Mouse (Mus musculus) limb, embryonic 14.5 days (tissue): ENCODE measurements around the gene Itpr2. TPM values are rescaled to one million over a fixed set of nuclear protein-coding genes. Genes with fewer than 3 reads are reported as not detected.

Experiments used
- ATAC-seq: fragments of 200-750 bp; cut with Nextera tagmentation; 2 replicates; pipeline ENCODE4 v1.8.0; 2017; ENCODE audit warnings: low read depth, moderate number of reproducible peaks, moderate TSS enrichment; ENCODE audit not compliant: low FRiP score
- DNase-seq: peaks from one replicate; pipeline ENCODE4 v3.0.0-alpha.2; 2015; ENCODE audit warnings: low spot score
- H3K27ac ChIP-seq: fragments of 300-500 bp; sonication (generic); replicated peaks from 2 replicates; pipeline ENCODE4 v1.5.1; 2014; ENCODE audit warnings: low read depth, mild to moderate bottlenecking, low read length, moderate library complexity, mixed read lengths
- H3K27me3 ChIP-seq: fragments of 300-500 bp; sonication (generic); 2 replicates; pipeline ENCODE4 v1.6.1; 2014; ENCODE audit warnings: low read length, mixed read lengths; ENCODE audit not compliant: control insufficient read depth, insufficient read depth
- H3K36me3 ChIP-seq: fragments of 300-500 bp; sonication (generic); 2 replicates; pipeline ENCODE4 v1.6.1; 2014; ENCODE audit warnings: mild to moderate bottlenecking, low read length, moderate library complexity, mixed read lengths; ENCODE audit not compliant: control insufficient read depth, insufficient read depth
- H3K4me1 ChIP-seq: fragments of 300-500 bp; sonication (generic); 2 replicates; pipeline ENCODE4 v1.6.1; 2014; ENCODE audit warnings: antibody characterized with exemption, low read length, mixed read lengths; ENCODE audit not compliant: control insufficient read depth, insufficient read depth
- H3K4me2 ChIP-seq: fragments of 300-500 bp; sonication (generic); replicated peaks from 2 replicates; pipeline ENCODE4 v1.6.1; 2014; ENCODE audit warnings: low read depth, mild to moderate bottlenecking, low read length, moderate library complexity; ENCODE audit not compliant: severe bottlenecking
- H3K4me3 ChIP-seq: fragments of 300-500 bp; sonication (generic); replicated peaks from 2 replicates; pipeline ENCODE4 v1.5.1; 2014; ENCODE audit warnings: low read length
- H3K9ac ChIP-seq: fragments of 300-500 bp; sonication (generic); 2 replicates; pipeline ENCODE4 v1.6.1; 2014; ENCODE audit warnings: mild to moderate bottlenecking, low read depth, low read length, moderate library complexity; ENCODE audit not compliant: severe bottlenecking
- H3K9me3 ChIP-seq: fragments of 300-500 bp; sonication (generic); 2 replicates; pipeline ENCODE4 v1.6.1; 2016; ENCODE audit warnings: low read length; ENCODE audit not compliant: control insufficient read depth
- POLR2A ChIP-seq: fragments of 200-500 bp; IDR thresholded peaks from 2 replicates; pipeline ENCODE4 v1.8.0; 2012; ENCODE audit warnings: inconsistent platforms, mild to moderate bottlenecking, moderate library complexity, borderline replicate concordance; ENCODE audit not compliant: insufficient read depth, insufficient read length; ENCODE audit errors: extremely low read depth
- WGBS: fragments of 180-500 bp; shearing (Covaris S2); extraction: QIAGEN DNeasy Blood & Tissue Kit; methylation state at CpG from one replicate; pipeline ENCODE4 v1.1.7; 2014; 5-methylcytosine and 5-hydroxymethylcytosine counted together
- polyA plus RNA-seq, 2 experiments: library from polyadenylated mRNA; depleted of rRNA in 1 of 2; stranded (reverse) in 1 of 2; unstranded in 1 of 2; fragments of >200 nt; fragmentation: Nextera tagmentation in 1 of 2; extraction: Ambion mirVana in 1 of 2; gene quantifications; 2 replicates each; pipeline versions ENCODE4 v1.2.1 to v1.2.3; 2012 to 2014

Gene Itpr2
- polyA plus RNA-seq, 2 experiments = 4.7 to 11.3 TPM

- H3K36me3 ChIP-seq = no peaks in the 10 kb centered on the region
- no peak overlapping the region for H3K27ac ChIP-seq
- no peak overlapping the region for H3K9ac ChIP-seq
- ATAC-seq (no peak), DNase-seq (no peak)
- 69% methylated on average over 3 of the region's 3 CpGs for WGBS
- H3K4me1 ChIP-seq = no peaks in the 10 kb centered on the region
- no peak overlapping the region for H3K4me2 ChIP-seq
- H3K4me3 ChIP-seq = no peak overlapping the region
- H3K27me3 ChIP-seq = no peaks in the 10 kb centered on the region
- TF ChIP-seq POLR2A = no peak
- H3K9me3 ChIP-seq = no peaks in the 10 kb centered on the region
Observed at GRCm38 (mm10) chr6:146124479-146124878, 377.5 kb downstream of the Itpr2 start.

GRCm38 (mm10) chr6:146123656-146124055 lies 378.4 kb downstream of the Itpr2 start:
- Histone ChIP-seq H3K9me3 (no peaks in the 10 kb centered on the region), H3K27me3 (no peaks in the 10 kb centered on the region), H3K36me3 (no peaks in the 10 kb centered on the region), H3K4me3 (no peak overlapping the region), H3K27ac (no peak overlapping the region), H3K4me1 (no peaks in the 10 kb centered on the region), H3K9ac (no peak overlapping the region), H3K4me2 (no peak overlapping the region)
- TF ChIP-seq POLR2A = no peak
- DNase-seq (no peak), ATAC-seq (no peak)
- 89% methylated on average over 4 of the region's 4 CpGs for WGBS

- DNase-seq = no peak
- TF ChIP-seq POLR2A = no peak
- 60% methylated on average over 6 of the region's 6 CpGs for WGBS
Observed at GRCm38 (mm10) chr6:146120172-146120571, 381.9 kb downstream of the Itpr2 start.

GRCm38 (mm10) chr6:146114731-146115302 lies 387.2 kb downstream of the Itpr2 start:
- Histone ChIP-seq H3K9me3 (no peaks in the 10 kb centered on the region), H3K4me3 (no peak overlapping the region), H3K4me1 (peaks cover 15% of the 10 kb centered on the region), H3K4me2 (no peak overlapping the region), H3K9ac (no peak overlapping the region), H3K36me3 (no peaks in the 10 kb centered on the region), H3K27ac (no peak overlapping the region), H3K27me3 (no peaks in the 10 kb centered on the region)
- no peak; the same call in 1 of the 2 replicates for ATAC-seq
- 39% methylated on average over 12 of the region's 12 CpGs for WGBS
- no peak for DNase-seq
- TF ChIP-seq POLR2A = no peak

More at GRCm38 (mm10) chr6:146120172-146120571, 381.9 kb downstream of the Itpr2 start:
- Histone ChIP-seq H3K9ac (no peak overlapping the region), H3K4me2 (no peak overlapping the region), H3K4me3 (no peak overlapping the region), H3K27me3 (no peaks in the 10 kb centered on the region), H3K36me3 (no peaks in the 10 kb centered on the region), H3K9me3 (no peaks in the 10 kb centered on the region), H3K27ac (no peak overlapping the region), H3K4me1 (no peaks in the 10 kb centered on the region)
- ATAC-seq = no peak

- no peak for DNase-seq
- Histone ChIP-seq H3K36me3 (no peaks in the 10 kb centered on the region), H3K27ac (no peak overlapping the region), H3K4me2 (no peak overlapping the region), H3K9ac (no peak overlapping the region), H3K9me3 (no peaks in the 10 kb centered on the region), H3K27me3 (no peaks in the 10 kb centered on the region), H3K4me1 (peaks cover 15% of the 10 kb centered on the region), H3K4me3 (no peak overlapping the region)
- no peak for TF ChIP-seq POLR2A
- 59% methylated on average over 3 of the region's 3 CpGs for WGBS
- ATAC-seq = no peak
Observed at GRCm38 (mm10) chr6:146114071-146114470, 388.0 kb downstream of the Itpr2 start.
